Mouse (Mus musculus) heart, embryonic 13.5 days (tissue): ENCODE results near the gene Ppp2ca. TPM values are rescaled to one million over a fixed set of nuclear protein-coding genes. Genes with fewer than 3 reads are reported as not detected.
A peak's percentile ranks its signal among the peaks of the same experiment; 100 is the strongest.

Experiments used
- ATAC-seq: fragments of 200-750 bp; cut with Nextera tagmentation; 2 replicates; pipeline ENCODE4 v1.8.0; 2017; ENCODE audit warnings: moderate TSS enrichment; ENCODE audit not compliant: insufficient number of reproducible peaks, low FRiP score, low TSS enrichment; ENCODE audit errors: extremely low read depth
- H3K27ac ChIP-seq: fragments of 300-500 bp; sonication (generic); replicated peaks from 2 replicates; pipeline ENCODE4 v1.5.1; 2015; ENCODE audit warnings: moderate library complexity, mild to moderate bottlenecking, inconsistent platforms
- H3K27me3 ChIP-seq: fragments of 300-500 bp; sonication (generic); replicated peaks from 2 replicates; pipeline ENCODE4 v1.6.1; 2015; ENCODE audit warnings: mild to moderate bottlenecking, inconsistent platforms
- H3K36me3 ChIP-seq: fragments of 300-500 bp; sonication (generic); 2 replicates; pipeline ENCODE4 v1.6.1; 2015; ENCODE audit warnings: mild to moderate bottlenecking, inconsistent platforms
- H3K4me1 ChIP-seq: fragments of 300-500 bp; sonication (generic); 2 replicates; pipeline ENCODE4 v1.6.1; 2015; ENCODE audit warnings: inconsistent platforms
- H3K4me2 ChIP-seq: fragments of 300-500 bp; sonication (generic); 2 replicates; pipeline ENCODE4 v1.6.1; 2015; ENCODE audit warnings: inconsistent platforms, mild to moderate bottlenecking, moderate library complexity
- H3K4me3 ChIP-seq: fragments of 300-500 bp; sonication (generic); 2 replicates; pipeline ENCODE4 v1.5.1; 2015; ENCODE audit warnings: moderate library complexity, mild to moderate bottlenecking, inconsistent platforms
- H3K9ac ChIP-seq: fragments of 300-500 bp; sonication (generic); 2 replicates; pipeline ENCODE4 v1.6.1; 2015; ENCODE audit warnings: inconsistent platforms, mild to moderate bottlenecking, moderate library complexity
- H3K9me3 ChIP-seq: fragments of 300-500 bp; sonication (generic); 2 replicates; pipeline ENCODE4 v1.6.1; 2016; ENCODE audit warnings: inconsistent platforms
- WGBS: fragments of 180-500 bp; shearing (Covaris S2); methylation state at CpG from one replicate; pipeline ENCODE4 v1.1.7; 2015; ENCODE audit warnings: mixed read lengths; 5-methylcytosine and 5-hydroxymethylcytosine counted together
- polyA plus RNA-seq: library from polyadenylated mRNA; unstranded; fragments of >200 nt; fragmentation: Nextera tagmentation; extraction: Ambion mirVana; gene quantifications from 2 replicates; pipeline ENCODE4 v1.2.1, GENCODE M21; 2015

Gene Ppp2ca
- polyA plus RNA-seq, 1 experiment from 2014 or later, result 64.2 TPM

DNA sequence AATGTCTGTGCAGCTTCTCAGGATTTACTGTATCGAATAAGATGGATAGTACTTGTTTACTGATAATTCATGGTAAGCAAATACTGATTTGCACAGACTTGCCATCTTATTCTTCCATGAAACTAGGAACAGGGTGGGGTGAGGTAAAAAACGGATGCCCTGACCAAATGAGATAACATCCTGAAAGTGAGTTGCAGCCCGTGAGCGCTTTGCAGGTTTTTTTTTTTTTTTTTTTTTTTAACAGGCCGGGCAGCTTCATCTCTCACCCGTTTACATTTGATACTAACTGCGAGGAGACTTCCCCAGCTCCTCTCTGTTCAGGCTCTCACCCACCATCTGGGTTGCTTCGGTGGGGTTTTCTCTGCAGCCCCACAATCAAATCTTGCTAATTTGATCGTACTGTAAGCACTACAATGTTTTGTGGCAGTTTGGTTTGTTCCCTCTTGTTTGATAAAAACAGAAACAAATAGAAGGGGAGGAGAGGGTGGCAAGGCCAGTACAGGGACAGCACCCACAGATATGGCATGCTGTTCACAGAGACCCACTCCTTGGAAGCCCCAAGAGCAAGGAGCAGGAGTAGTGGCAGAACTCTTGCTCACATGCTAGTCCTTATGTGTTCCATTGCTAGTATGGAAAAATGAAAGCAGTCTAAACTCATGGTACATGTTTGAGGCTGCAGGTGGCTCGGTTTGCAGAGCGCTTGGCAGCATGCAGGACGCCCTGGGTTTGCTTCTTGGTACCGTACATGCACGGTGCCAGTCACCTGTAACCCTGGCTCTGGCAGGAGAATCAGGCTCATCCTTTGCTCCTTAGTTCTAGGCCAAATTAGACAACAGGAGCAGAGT is 23.6 kb upstream of the Ppp2ca start:
- Histone ChIP-seq H3K9ac (no peak overlapping the region), H3K9me3 (no peaks in the 10 kb centered on the region), H3K36me3 (no peaks in the 10 kb centered on the region), H3K27ac (no peak overlapping the region), H3K4me3 (no peak overlapping the region), H3K27me3 (no peaks in the 10 kb centered on the region), H3K4me1 (peaks cover 26% of the 10 kb centered on the region), H3K4me2 (no peak overlapping the region)
- WGBS, result 54% methylated on average over 14 of the region's 14 CpGs
- ATAC-seq, result no peak

DNA sequence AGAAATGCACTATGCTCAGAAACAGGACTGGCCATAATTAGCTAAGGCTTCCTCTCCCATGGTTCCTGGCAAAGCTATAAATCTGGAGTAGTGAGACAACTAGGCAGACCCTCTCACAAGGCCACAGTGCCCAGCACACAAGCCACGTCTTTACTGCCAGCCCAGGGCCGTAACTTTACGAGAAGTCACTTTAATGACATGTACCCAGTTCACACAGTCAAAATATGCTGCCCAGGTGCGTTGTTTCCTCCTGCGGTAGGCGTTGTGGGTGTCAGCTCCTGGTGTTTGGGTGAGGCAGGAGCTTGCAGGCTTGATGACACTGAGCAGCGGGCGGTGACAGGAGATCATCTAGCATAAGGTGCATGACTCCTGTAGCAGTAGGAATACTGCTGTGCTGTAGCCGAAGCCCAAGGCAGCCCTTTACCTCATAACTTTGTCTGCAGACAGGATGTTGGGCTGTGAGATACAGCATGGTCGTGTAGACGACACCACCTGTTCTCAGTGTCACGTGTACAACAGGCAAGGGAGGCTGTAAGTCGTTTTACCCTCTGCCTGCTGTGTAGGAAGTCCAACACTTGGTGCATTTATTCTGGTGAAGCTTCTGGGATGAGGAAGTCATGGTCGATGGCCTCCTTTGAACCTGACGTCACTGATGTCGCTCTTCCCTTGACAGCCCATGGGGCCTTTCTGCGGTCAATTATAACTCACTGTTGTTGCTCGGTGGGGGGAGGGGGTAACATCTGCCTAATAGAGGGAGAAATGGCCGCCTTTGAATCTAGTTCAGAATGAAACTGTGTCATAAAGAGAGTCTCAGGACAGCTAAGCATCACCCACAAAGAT is 22.5 kb upstream of the Ppp2ca start:
- Histone ChIP-seq H3K36me3 (no peaks in the 10 kb centered on the region), H3K27ac (no peak overlapping the region), H3K4me3 (no peak overlapping the region), H3K27me3 (no peaks in the 10 kb centered on the region), H3K4me2 (no peak overlapping the region), H3K9ac (no peak overlapping the region), H3K9me3 (no peaks in the 10 kb centered on the region), H3K4me1 (peaks cover 32% of the 10 kb centered on the region)
- WGBS, result 73% methylated on average over 19 of the region's 19 CpGs
- no peak for ATAC-seq

DNA sequence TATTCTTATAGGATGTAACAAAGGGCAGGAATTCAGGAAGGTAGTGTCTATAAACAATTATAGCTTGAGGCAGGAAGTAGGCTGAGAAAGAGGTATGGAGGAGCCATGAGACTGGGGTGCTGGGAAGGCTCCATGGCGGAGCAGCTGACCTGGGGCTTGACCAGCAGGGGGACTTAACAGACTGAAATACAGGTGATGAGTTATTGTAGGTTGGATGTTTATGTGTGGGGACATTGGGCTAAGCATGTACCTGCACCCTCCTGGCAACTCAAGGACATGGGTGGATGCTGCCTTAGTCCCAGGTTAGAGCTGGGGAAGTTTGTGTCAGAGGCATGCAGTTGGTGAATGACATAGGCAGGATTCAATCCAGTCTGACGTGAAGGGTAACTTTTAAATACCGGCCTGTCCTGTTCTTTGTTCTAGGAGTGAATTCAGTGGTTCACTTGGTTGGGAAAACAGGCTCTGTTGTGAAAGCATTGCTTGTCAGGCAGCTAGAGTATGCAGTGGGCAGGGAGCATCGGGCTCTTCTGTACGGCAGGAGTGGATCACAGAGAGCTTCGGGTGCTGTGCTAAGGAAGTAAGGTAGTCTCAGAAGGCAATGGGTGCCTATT is 21.6 kb upstream of the Ppp2ca start:
- Histone ChIP-seq H3K4me3 (no peak overlapping the region), H3K4me1 (peaks cover 32% of the 10 kb centered on the region), H3K36me3 (no peaks in the 10 kb centered on the region), H3K27me3 (no peaks in the 10 kb centered on the region), H3K9me3 (no peaks in the 10 kb centered on the region), H3K9ac (no peak overlapping the region), H3K4me2 (no peak overlapping the region), H3K27ac (no peak overlapping the region)
- WGBS, result 87% methylated on average over 6 of the region's 6 CpGs
- ATAC-seq, result no peak

DNA sequence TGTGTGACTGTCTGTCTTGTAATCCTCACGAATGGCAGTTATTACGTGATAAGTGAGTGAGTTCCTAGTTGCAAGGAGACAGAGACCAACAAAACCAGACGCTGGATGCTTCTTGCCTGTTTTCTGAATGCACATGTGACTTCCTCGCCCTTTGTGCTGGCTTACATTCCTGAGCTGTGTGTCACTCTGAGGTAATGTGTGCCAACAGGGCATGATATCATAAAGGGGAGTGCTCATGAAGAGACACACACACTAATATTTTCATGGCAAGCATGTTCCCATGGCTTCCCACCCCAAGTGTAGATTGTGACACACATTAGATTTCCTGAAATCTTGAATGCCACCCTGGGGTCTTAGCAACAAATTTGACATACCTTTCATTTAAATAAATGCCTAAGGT is 20.5 kb upstream of the Ppp2ca start:
- H3K9ac ChIP-seq, result no peak overlapping the region
- no peak overlapping the region for H3K4me2 ChIP-seq
- H3K9me3 ChIP-seq, result no peaks in the 10 kb centered on the region
- WGBS, result 44% methylated on average over 4 of the region's 4 CpGs
- H3K4me1 ChIP-seq, result peaks cover 32% of the 10 kb centered on the region
- peak overlapping the region; percentile 6; the same call in 1 of the 2 replicates for H3K27ac ChIP-seq
- no peak for ATAC-seq
- no peaks in the 10 kb centered on the region for H3K36me3 ChIP-seq
- no peaks in the 10 kb centered on the region for H3K27me3 ChIP-seq
- H3K4me3 ChIP-seq, result no peak overlapping the region

DNA sequence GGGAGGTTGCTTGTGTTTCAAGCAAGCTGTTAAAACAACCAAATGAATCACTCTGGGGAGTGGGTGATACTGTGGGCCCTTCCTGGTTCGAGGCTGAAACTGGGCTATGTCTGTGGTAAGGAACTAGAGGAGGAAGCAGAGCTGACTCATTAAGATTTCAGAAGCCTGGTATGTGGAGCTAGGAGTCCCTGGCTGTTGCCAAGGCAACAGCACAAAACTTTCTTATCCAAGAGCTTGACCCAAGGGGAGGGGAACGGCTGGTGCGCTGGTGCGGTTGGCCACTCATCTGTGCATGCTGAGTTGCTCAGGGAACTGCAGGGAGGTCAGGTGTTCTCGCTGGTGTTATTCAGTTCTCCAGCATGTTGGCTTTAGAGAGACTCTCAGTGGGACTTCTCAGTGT is 18.5 kb upstream of the Ppp2ca start:
- no peak for ATAC-seq
- 30% methylated on average over 5 of the region's 5 CpGs for WGBS
- no peaks in the 10 kb centered on the region for H3K9me3 ChIP-seq
- H3K9ac ChIP-seq, result 0 out of 2 replicates have a peak overlapping the region, but pooled peaks have one; percentile 24
- H3K4me1 ChIP-seq, result peaks cover 27% of the 10 kb centered on the region
- H3K36me3 ChIP-seq, result no peaks in the 10 kb centered on the region
- H3K4me3 ChIP-seq, result no peak overlapping the region
- no peaks in the 10 kb centered on the region for H3K27me3 ChIP-seq
- H3K4me2 ChIP-seq, result no peak overlapping the region
- H3K27ac ChIP-seq, result no peak overlapping the region

DNA sequence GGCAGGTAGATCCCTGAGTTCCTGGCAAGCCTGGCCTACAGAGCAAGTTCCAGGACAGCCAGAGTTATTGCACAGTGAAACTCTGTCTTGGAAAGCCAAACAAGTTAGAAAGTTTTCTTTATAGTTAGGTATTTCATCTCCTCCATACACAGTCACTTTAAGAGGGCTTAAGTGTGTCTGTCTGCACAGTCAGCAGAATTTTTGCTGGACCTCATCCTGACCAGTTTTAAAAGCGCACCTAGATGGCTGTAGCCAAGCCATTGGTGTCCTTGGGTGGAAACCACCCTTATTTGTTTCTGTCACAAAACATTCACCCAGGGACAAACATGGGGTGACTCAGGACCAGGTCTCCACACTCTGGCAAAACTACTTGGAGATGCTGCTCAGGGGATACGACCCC is 17.8 kb upstream of the Ppp2ca start:
- Histone ChIP-seq H3K36me3 (no peaks in the 10 kb centered on the region), H3K27ac (no peak overlapping the region), H3K4me1 (peaks cover 30% of the 10 kb centered on the region), H3K9me3 (no peaks in the 10 kb centered on the region), H3K4me3 (no peak overlapping the region), H3K4me2 (no peak overlapping the region), H3K9ac (no peak overlapping the region), H3K27me3 (no peaks in the 10 kb centered on the region)
- no peak for ATAC-seq
- 89% methylated on average over 2 of the region's 2 CpGs for WGBS

DNA sequence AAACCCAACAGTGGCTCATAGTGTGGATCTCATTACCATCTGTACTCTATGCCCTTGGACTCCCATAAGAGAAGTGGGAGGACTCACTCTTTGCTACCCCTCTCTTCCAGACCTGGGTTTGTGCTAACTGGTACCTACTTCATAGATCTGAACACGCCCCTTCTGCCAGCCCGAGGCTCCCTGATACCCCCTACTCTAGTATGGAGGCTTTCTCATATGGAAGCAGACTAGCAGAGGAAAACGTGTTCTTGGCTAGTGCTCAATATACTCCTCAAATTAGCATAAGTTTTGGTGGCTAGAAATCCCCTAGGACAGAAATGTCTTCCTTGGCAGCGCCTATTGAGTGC is 12.7 kb upstream of the Ppp2ca start:
- no peak for ATAC-seq
- peak overlapping the region; percentile 49 for H3K4me2 ChIP-seq
- H3K9ac ChIP-seq, result peak overlapping the region; percentile 73
- H3K4me3 ChIP-seq, result no peak overlapping the region
- no peaks in the 10 kb centered on the region for H3K27me3 ChIP-seq
- 58% methylated on average over 4 of the region's 4 CpGs for WGBS
- no peaks in the 10 kb centered on the region for H3K36me3 ChIP-seq
- H3K4me1 ChIP-seq, result peaks cover 35% of the 10 kb centered on the region
- no peaks in the 10 kb centered on the region for H3K9me3 ChIP-seq
- H3K27ac ChIP-seq, result peak overlapping the region; percentile 88

DNA sequence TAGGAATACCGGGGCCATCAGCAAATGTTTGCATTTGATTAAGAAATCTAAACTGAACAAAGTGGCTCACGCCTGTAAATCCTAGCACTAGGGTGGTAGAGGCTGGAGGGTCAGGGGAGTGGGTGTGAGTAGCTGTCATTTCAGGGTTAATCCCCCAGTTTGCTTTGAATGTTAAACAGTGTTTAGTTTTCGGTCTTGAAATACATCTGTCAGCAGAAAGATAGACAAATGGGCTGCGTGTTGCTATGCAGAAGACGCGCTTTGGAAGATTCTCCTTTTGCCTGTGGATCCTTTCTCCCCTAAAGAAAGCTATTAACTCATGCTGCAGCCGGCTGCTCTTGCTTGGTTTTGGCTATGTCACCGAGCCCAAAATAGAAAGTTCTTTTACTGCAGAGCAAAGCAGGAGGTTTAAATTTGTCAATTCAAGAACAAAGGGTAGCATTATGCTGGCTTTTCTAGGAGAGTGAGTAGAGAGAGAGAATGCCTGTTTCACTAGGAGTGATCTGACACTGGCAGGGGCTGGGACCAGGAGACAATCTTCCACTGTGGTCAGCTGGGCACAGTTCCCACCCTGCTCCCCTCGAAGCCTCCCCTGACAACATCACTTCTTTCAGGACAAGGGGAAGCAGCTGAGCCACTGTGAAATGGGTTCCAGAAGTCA is 12.1 kb upstream of the Ppp2ca start:
- H3K36me3 ChIP-seq, result no peaks in the 10 kb centered on the region
- no peaks in the 10 kb centered on the region for H3K9me3 ChIP-seq
- H3K4me3 ChIP-seq, result no peak overlapping the region
- H3K4me2 ChIP-seq, result peak overlapping the region; percentile 49
- H3K4me1 ChIP-seq, result peaks cover 35% of the 10 kb centered on the region
- 31% methylated on average over 9 of the region's 9 CpGs for WGBS
- no peak for ATAC-seq
- H3K9ac ChIP-seq, result peak overlapping the region; percentile 73
- H3K27me3 ChIP-seq, result no peaks in the 10 kb centered on the region
- peak overlapping the region; percentile 88 for H3K27ac ChIP-seq

DNA sequence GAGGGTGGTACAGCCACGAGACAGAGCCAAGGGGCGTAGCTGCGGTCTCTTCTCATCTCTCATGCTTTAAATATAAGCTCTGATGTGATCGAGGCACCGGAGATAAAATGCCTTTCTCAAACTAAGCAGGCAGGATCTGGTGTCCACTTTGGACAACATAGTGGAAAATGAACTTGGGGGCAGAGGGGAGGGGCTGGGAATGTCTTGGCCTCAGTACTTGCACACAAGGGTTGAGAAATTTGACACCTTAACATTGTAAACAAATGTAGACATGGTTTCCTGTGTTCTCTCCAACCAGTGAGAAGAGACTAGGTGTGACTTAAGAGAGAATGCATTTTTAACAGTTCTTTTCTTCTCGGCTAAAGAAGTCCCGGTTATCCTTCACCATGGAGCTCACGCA is 9.2 kb upstream of the Ppp2ca start:
- no peak for ATAC-seq
- Histone ChIP-seq H3K4me3 (no peak overlapping the region), H3K27ac (peak overlapping the region; percentile 50; the same call in 1 of the 2 replicates), H3K9ac (peak overlapping the region; percentile 30; the same call in 1 of the 2 replicates), H3K27me3 (no peaks in the 10 kb centered on the region), H3K4me2 (peak overlapping the region; percentile 35), H3K36me3 (no peaks in the 10 kb centered on the region), H3K4me1 (peaks cover 35% of the 10 kb centered on the region), H3K9me3 (no peaks in the 10 kb centered on the region)
- WGBS, result 40% methylated on average over 8 of the region's 8 CpGs

DNA sequence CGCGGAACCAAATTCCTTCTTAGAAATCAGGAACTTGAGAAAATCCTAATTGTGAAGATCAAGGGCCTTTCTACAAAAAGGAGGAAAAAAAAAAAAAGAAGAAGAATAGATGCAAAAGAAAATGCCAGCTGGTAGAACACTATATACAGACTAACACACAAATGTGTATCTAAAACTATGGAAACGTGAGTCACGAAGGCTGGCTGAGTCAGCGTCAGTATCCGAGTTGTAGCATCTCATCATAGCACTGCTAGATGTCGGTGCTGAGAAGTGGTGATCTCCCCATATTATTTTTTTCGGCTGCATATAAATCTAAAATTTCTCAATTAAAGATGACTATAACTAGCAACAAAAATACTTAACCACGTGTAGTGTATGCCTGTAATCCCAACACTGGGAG is 7.2 kb upstream of the Ppp2ca start:
- ATAC-seq, result no peak
- Histone ChIP-seq H3K27ac (no peak overlapping the region), H3K9me3 (no peaks in the 10 kb centered on the region), H3K9ac (no peak overlapping the region), H3K4me2 (no peak overlapping the region), H3K4me3 (no peak overlapping the region), H3K4me1 (peaks cover 25% of the 10 kb centered on the region), H3K36me3 (no peaks in the 10 kb centered on the region), H3K27me3 (no peaks in the 10 kb centered on the region)
- WGBS, result 82% methylated on average over 9 of the region's 9 CpGs

DNA sequence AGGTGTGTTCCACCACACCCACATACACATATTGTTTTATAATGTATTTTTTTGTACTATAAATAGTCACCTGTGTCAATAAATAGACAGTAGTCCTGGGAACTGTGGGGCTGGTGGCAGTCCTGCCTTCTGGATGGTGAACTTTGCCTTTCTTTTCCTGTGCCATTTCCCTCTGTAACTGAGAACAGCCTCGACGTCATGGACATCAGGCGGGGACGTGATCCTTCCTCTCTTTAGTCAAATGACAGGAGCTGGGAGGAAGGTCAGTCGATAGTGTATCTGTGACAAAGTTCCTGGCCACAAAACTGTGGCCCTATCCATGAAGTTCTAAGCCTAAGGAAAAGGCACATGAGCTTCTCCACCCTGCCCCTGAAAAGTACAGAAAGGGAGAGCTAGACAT is 3.9 kb upstream of the Ppp2ca start:
- H3K27me3 ChIP-seq, result no peaks in the 10 kb centered on the region
- H3K9me3 ChIP-seq, result no peaks in the 10 kb centered on the region
- H3K4me3 ChIP-seq, result no peak overlapping the region
- no peaks in the 10 kb centered on the region for H3K36me3 ChIP-seq
- 49% methylated on average over 5 of the region's 5 CpGs for WGBS
- peaks cover 14% of the 10 kb centered on the region for H3K4me1 ChIP-seq
- peak overlapping the region; percentile 51 for H3K27ac ChIP-seq
- no peak for ATAC-seq
- no peak overlapping the region for H3K4me2 ChIP-seq
- peak overlapping the region; percentile 40; the same call in 1 of the 2 replicates for H3K9ac ChIP-seq
